Mouse (Mus musculus): ENCODE data around the gene Arhgap23. TPM values are rescaled to one million over a fixed set of nuclear protein-coding genes. Genes with fewer than 3 reads are reported as not detected.

Arhgap23 gene
- polyA plus RNA-seq, 1 experiment = 35.8 TPM

DNA sequence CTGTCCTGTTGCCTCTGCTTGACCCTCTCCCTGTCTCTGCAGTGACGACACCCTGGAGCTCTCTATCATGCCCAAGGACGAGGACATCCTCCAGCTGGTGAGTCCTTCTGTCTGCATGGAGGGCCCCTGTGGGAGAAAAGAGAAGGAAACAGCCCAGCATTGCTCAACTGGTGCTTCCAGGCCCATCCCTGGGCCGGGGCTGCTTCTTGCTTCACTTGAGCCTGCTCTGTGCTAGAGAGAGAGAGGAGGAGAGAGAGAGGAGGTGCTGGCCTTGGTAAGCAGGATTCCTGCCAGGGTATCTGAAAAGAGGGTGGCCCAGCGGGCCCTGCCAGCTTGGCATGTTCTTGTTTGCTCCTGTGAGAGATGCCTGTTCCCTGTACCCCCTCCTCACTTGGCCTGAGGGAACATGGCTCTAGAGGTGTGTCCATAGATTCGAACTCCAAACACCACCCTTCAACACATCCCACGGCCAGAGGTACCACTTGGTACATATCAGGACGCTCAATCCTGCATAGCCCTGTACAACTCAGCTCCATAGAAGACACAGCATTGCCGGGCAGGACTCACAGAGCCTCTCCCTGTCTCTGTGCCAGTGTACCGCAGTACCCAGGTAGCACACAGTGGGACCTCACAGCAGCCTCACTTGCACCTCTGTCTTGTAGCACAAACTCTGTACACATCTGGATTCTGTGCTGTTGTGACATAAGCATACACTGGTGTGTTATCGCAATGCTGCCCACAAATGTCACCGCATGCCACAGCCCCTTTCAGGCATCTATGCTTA lies 33.5 kb downstream of the Arhgap23 start:
- TF ChIP-seq CTCF (IDR thresholded peaks at IDR 0.05; ENCODE audit: borderline replicate concordance, extremely low read depth, insufficient read depth, insufficient read length) (no peak), POLR2A (IDR thresholded peaks at IDR 0.05; ENCODE audit: borderline replicate concordance, extremely low read depth, insufficient read depth, insufficient read length, poor library complexity, severe bottlenecking) (no peak)
- no peak for DNase-seq (ENCODE audit: low read depth)

DNA sequence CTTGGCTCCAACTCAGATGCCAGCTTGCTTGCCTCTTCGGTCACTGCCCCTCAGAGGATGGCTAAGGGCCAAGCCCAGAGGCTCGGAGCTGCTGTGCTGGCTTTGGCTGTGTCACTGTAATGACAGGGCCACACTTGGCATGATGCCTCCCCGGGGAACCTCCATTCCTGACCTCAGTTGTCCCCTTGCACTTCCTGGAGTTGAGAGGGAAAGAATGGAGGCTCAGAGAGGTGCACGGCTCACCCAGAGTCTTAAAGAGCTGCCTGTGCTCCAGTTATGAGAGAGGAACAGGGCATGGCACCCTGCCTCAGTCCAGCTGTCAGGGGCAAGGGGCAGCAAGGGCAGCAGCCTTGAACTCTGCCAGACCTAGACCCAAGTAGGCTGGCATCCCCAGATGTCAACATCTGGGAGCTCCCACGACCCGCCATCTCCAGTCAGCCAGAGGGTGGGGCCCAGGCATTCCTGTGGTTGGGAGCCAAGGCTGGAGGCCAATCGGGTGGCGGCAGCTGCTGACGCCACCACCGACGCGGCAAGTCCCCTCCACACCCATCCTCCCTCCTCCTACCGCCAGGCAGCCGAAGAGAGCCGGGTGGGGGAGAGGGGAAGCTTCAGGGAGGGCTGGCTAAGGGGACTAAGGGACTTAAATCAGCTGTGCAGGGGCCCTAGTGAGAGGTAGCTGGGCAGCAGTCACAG lies 34.4 kb downstream of the Arhgap23 start:
- peak; percentile 94 for DNase-seq (ENCODE audit: low read depth)
- TF ChIP-seq POLR2A (IDR thresholded peaks at IDR 0.05; ENCODE audit: borderline replicate concordance, extremely low read depth, insufficient read depth, insufficient read length, poor library complexity, severe bottlenecking) (peak; percentile 21; the same call in 1 of the 2 replicates), CTCF (IDR thresholded peaks at IDR 0.05; ENCODE audit: borderline replicate concordance, extremely low read depth, insufficient read depth, insufficient read length) (no peak)

DNA sequence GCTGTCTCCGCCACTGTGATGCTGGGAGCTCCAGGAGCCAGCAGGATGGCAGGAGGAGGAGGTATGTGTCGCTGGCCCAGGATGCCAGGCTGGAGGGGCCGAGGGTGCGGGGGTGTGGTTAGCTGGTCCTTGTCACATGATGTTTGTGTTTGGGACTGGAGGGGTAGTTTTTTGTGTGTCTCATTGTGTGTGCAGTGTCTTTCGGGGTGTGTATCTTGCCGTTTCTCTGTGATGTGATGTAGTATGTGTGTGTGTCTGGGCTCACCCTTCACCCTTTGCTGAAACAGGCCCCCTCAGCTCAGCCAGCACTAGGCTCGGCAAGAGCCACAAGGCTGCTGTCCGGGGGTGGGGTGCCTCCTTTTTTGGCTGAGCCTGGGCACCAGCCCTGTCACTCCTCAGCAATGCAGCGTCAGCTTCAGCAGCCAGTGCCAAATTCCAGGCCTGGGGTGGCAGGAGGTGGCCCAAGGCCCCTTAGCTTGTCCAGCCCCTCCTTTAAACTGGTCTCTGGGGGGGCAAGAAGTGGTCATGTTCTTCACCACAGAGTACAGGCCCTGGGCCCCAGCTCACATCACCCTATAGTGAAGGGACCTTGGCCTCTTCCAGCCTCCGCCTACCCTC lies 35.1 kb downstream of the Arhgap23 start:
- peak; percentile 30 for DNase-seq (ENCODE audit: low read depth)
- no peak for TF ChIP-seq POLR2A (IDR thresholded peaks at IDR 0.05; ENCODE audit: borderline replicate concordance, extremely low read depth, insufficient read depth, insufficient read length, poor library complexity, severe bottlenecking)
- no peak for TF ChIP-seq CTCF (IDR thresholded peaks at IDR 0.05; ENCODE audit: borderline replicate concordance, extremely low read depth, insufficient read depth, insufficient read length)

DNA sequence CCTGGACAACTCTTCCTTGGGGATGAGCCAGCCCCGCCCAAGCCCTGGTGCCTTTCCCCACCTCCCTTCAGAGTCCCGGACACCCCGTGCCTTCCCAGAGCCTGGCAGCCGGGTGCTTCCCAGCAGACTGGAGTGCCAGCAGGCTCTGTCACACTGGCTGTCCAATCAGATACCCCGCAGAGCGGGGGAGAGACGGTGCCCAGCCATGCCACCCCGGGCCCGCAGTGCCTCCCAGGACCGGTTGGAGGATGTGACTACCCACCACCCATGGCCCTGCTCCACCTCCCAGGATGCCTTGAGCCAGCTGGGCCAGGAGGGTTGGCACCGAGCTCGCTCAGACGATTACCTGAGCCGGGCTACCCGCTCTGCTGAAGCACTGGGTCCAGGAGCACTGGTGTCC lies 36.3 kb downstream of the Arhgap23 start:
- DNase-seq (ENCODE audit: low read depth) = no peak
- no peak for TF ChIP-seq CTCF (IDR thresholded peaks at IDR 0.05; ENCODE audit: borderline replicate concordance, extremely low read depth, insufficient read depth, insufficient read length)
- TF ChIP-seq POLR2A (IDR thresholded peaks at IDR 0.05; ENCODE audit: borderline replicate concordance, extremely low read depth, insufficient read depth, insufficient read length, poor library complexity, severe bottlenecking) = no peak

DNA sequence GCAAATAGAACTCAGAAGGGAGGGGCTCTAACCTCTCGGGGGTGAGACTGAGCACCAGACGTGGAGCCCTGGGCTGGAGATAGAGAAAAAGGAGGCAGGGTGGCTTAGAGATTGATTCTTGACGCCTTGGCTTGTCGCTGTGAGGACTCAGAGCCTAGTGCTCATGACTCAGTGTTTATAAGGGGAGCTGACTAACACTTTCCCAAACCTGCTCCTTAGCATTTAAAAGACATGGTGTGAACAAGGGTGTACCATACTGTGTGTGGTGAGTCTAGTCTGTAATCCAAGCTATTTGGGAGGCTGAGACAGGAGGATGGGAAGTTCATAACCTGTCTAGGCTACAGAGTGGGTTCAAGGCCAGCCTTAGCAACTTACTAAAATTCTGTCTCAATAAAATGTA lies 41.8 kb downstream of the Arhgap23 start:
- TF ChIP-seq CTCF (IDR thresholded peaks at IDR 0.05; ENCODE audit: borderline replicate concordance, extremely low read depth, insufficient read depth, insufficient read length) (no peak), POLR2A (IDR thresholded peaks at IDR 0.05; ENCODE audit: borderline replicate concordance, extremely low read depth, insufficient read depth, insufficient read length, poor library complexity, severe bottlenecking) (no peak)
- DNase-seq (ENCODE audit: low read depth) = no peak

DNA sequence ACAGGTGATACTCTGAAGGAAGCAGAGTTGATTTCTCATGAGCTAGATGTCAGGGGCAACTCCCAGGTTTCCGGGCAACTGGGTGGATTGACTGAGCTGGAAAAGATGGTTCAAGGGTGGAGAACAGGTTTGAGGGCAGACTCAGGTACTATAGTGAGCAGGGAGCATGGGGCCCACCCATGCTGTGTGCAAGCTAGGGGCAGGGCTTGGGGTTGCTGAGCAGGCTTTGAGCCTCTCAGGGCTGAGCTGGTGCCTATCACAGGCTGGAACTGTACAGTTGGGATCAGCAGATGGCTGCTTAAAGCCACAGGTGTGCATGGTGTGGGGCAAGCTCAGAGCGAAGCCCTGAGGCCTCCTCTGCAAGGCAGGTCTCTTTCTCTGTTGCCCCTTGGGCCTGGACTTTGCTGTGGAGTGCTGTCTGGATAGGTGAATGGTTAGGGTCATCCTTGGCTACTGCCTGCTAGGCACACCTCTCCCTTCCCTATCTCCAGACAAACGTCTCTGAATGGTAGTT lies 46.0 kb downstream of the Arhgap23 start:
- no peak for DNase-seq (ENCODE audit: low read depth)
- TF ChIP-seq POLR2A (IDR thresholded peaks at IDR 0.05; ENCODE audit: borderline replicate concordance, extremely low read depth, insufficient read depth, insufficient read length, poor library complexity, severe bottlenecking) (no peak), CTCF (IDR thresholded peaks at IDR 0.05; ENCODE audit: borderline replicate concordance, extremely low read depth, insufficient read depth, insufficient read length) (no peak)

DNA sequence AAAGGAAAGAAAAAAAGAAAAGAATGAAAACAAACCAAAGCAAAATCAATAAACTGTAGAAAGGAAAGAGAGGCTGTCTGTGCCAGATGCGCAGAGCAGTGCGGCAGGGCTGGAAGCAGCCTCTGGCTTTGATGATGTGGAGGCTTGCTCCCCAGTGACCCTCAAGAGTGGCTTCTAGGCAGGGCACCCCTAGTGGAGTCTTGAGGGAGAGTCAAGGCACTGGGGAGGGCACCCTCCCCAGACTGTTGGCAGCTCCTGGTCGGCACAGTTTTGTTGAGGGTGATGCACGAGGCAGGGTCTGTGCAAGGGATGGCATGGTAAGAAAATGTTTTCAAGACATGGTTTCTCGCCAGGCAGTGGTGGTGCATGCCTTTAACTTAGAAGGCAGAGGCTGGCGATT lies 47.2 kb downstream of the Arhgap23 start:
- no peak for DNase-seq (ENCODE audit: low read depth)
- TF ChIP-seq POLR2A (IDR thresholded peaks at IDR 0.05; ENCODE audit: borderline replicate concordance, extremely low read depth, insufficient read depth, insufficient read length, poor library complexity, severe bottlenecking) (no peak), CTCF (IDR thresholded peaks at IDR 0.05; ENCODE audit: borderline replicate concordance, extremely low read depth, insufficient read depth, insufficient read length) (no peak)

DNA sequence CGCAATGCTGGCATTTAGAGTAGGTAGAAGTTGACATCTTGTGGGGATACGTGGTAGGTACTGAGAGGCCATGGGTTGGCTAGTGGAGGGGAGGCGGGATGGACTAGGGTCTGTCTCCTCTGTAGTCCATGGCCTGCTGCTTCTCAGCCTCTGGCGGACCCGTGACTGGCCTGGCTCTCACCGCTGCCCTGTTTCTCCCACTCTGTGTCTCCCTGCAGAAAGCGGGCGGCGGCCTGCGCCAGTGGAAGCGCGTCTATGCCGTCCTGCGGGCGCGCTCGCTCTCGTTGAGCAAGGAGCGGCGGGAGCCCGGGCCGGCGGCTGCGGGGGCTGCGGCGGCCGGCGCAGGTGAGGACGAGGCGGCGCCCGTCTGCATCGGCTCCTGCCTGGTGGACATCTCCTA lies 47.8 kb downstream of the Arhgap23 start:
- TF ChIP-seq POLR2A (IDR thresholded peaks at IDR 0.05; ENCODE audit: borderline replicate concordance, extremely low read depth, insufficient read depth, insufficient read length, poor library complexity, severe bottlenecking) (no peak), CTCF (IDR thresholded peaks at IDR 0.05; ENCODE audit: borderline replicate concordance, extremely low read depth, insufficient read depth, insufficient read length) (no peak)
- DNase-seq (ENCODE audit: low read depth) = no peak

DNA sequence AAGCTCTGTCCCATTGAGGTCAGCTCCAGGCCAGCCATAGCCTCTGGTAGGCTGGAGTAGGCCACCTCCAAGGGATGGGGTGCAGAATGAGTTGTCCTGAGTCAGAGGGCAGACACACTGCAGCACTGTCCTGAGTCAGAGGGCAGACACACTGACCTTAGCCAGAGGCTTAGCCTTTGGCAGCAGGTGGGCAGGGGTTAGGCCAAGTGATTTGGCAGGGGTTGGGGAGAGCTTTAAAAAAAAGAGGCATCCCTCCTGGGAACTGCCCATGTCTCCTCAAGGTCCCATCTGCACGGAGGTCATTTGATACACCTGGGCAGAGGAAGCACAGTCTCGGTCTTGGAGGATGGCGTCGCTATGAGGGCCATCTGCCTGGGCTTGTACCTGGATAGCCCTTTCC lies 48.7 kb downstream of the Arhgap23 start:
- no peak for TF ChIP-seq POLR2A (IDR thresholded peaks at IDR 0.05; ENCODE audit: borderline replicate concordance, extremely low read depth, insufficient read depth, insufficient read length, poor library complexity, severe bottlenecking)
- TF ChIP-seq CTCF (IDR thresholded peaks at IDR 0.05; ENCODE audit: borderline replicate concordance, extremely low read depth, insufficient read depth, insufficient read length) = no peak
- no peak for DNase-seq (ENCODE audit: low read depth)

DNA sequence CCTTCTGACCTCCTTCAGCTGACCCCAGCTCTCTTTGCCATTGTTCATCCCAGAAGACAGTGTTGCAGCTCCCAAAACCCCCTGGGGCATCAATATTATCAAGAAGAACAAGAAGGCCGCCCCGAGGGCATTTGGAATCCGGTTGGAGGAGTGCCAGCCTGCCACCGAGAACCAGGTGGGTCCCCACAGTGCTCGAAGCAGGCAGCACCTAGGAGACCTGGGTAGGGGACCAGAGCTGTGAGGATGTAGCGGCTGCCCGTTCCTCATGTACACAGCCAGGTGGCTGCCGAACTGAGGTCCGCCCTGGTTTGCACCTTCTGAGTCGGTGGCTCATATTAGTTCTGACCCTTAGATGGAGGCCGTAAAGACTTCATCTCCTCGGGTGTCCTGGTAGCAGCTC lies 50.6 kb downstream of the Arhgap23 start:
- no peak for DNase-seq (ENCODE audit: low read depth)

DNA sequence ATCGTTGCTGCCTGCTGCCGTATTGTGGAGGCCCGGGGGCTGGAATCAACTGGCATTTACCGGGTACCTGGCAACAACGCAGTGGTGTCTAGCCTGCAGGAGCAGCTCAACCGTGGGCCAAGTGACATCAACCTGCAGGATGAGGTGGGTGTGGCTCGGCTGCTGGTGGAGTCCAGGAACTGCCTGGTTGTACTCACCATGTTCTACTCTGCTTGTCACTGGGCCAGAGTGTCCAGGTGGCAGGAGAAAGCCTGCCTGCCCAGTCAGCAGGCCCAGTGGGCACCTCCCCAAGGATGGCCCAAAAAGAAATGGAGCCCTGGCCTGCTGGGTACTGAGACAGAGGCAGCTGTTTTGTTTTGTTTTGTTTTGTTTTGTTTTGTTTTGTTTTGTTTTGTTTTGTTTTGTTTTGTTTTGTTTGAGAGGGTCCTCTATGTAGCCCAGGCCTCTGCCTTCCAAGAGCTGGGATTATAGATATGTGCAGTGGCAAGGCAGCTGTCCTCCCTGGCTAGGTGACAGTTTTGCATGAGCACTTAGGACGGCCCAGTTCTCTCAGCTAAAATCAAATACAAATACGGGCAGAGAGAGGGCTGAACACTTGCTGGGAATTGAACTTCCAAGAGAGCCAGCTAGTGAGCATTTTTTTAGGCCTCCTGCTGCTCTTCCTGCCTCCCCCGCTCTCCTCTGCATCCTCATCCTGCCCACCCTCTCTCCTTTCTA lies 51.3 kb downstream of the Arhgap23 start:
- no peak for TF ChIP-seq CTCF (IDR thresholded peaks at IDR 0.05; ENCODE audit: borderline replicate concordance, extremely low read depth, insufficient read depth, insufficient read length)
- no peak for TF ChIP-seq POLR2A (IDR thresholded peaks at IDR 0.05; ENCODE audit: borderline replicate concordance, extremely low read depth, insufficient read depth, insufficient read length, poor library complexity, severe bottlenecking)
- DNase-seq (ENCODE audit: low read depth) = no peak

More for the DNA sequence above, 50.6 kb downstream of the Arhgap23 start:
- no peak for TF ChIP-seq CTCF (IDR thresholded peaks at IDR 0.05; ENCODE audit: borderline replicate concordance, extremely low read depth, insufficient read depth, insufficient read length)
- no peak for TF ChIP-seq POLR2A (IDR thresholded peaks at IDR 0.05; ENCODE audit: borderline replicate concordance, extremely low read depth, insufficient read depth, insufficient read length, poor library complexity, severe bottlenecking)

Measured in brain, embryonic 14.5 days (tissue).